8 mouse cellular contexts compared by ENCODE assay signal in the genomic region with DNA sequence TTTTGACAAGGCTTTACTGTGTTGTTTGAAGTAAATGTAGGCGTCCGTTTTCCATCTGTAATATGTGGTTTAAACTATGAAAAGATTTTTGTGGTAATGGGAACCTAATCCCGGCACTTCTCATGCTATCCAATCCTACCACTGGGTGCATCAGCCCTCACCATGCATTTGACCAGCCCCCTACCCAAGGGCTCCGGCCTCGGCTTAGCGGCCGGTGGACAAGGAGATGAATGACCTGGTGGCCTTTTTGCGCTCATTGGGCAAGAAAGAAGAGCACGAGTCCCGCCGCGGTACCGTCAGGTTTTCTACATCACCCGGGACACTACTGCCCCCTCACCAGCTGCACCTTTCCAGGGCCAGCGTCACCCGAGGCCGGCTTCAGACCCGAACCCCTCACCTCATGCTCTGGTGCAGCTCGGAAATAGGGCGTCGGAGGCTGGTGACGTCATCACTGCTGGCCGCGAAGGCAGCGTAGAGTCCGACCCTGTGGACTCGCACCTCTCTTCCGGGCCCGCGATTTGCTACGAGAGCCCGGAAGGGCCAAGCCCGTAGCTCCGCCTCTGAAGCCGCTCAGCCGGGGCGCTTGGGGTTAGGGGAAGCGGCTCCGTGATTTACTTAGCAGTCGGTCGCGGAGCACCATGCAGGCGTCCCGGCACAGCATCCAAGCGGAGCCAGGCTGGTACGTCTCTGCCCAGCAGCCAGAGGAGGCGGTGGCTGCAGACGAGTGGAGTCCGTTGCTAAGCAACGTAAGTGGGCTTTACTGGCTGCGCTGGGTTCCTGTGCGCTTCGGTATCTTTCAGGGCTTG. TPM values are rescaled to one million over a fixed set of nuclear protein-coding genes. Genes with fewer than 3 reads are reported as not detected.
DNase-seq lines count a peak whose midpoint lies in the region; ATAC-seq and TF ChIP-seq lines count a peak whose summit lies in the region.

TSS of gene Trmt5 (minus strand) at position 424 of the 806 bp plus-strand sequence.
TSS of gene Slc38a6 (plus strand) at position 493 of the 806 bp plus-strand sequence.

- peak within 1 kb of the TSS; percentile 95 for H3K4me2 ChIP-seq in CH12.LX (ENCODE audit: insufficient read depth, low read depth, poor library complexity, severe bottlenecking)
- peak within 1 kb of the TSS; percentile 66 for H3K4me2 ChIP-seq in forebrain, embryonic 12.5 days
- peak within 1 kb of the TSS; percentile 88 for H3K4me2 ChIP-seq in liver, postnatal 0 days (ENCODE audit: low read depth, low read length)
- peak within 1 kb of the TSS; percentile 66 for H3K4me2 ChIP-seq in neural tube, embryonic 14.5 days (ENCODE audit: low read depth, low read length)

- ATAC-seq in forebrain, embryonic 12.5 days (ENCODE audit: low FRiP score) = peak; percentile 98
- ATAC-seq in liver, postnatal 0 days = peak; percentile 98
- ATAC-seq in neural tube, embryonic 14.5 days (ENCODE audit: low read depth) = peak; percentile 98

- H3K27me3 ChIP-seq in CH12.LX (replicated peaks) = no peaks in the 10 kb centered on the region
- H3K27me3 ChIP-seq in forebrain, embryonic 12.5 days = no peaks in the 10 kb centered on the region
- no peaks in the 10 kb centered on the region for H3K27me3 ChIP-seq in liver, postnatal 0 days (ENCODE audit: insufficient read depth, low read length)
- H3K27me3 ChIP-seq in neural tube, embryonic 14.5 days (ENCODE audit: control insufficient read depth, insufficient read depth, low read length) = no peaks in the 10 kb centered on the region

- peak within 1 kb of the TSS; percentile 22; the same call in 1 of the 2 replicates for H3K27ac ChIP-seq in CH12.LX (ENCODE audit: insufficient read depth, low read depth)
- peak within 1 kb of the TSS; percentile 76 for H3K27ac ChIP-seq in forebrain, embryonic 12.5 days
- peak within 1 kb of the TSS; percentile 70 for H3K27ac ChIP-seq in liver, postnatal 0 days (ENCODE audit: low read depth)
- H3K27ac ChIP-seq in neural tube, embryonic 14.5 days (ENCODE audit: low read depth, low read length) = peak within 1 kb of the TSS; percentile 79

- DNase-seq in CH12.LX (ENCODE audit: extremely low read depth) = peak; percentile 95
- DNase-seq in c-Kit-positive CD71-positive TER-119-negative erythroid progenitor cells, embryonic 14.5 days (ENCODE audit: low read depth) = peak; percentile 86
- peak; percentile 95 for DNase-seq in heart, postnatal 10 days
- DNase-seq in large intestine, adult 2 months (ENCODE audit: low read depth, low spot score) = peak; percentile 79
- DNase-seq in liver, postnatal 0 days = peak; percentile 93
- peak; percentile 93 for DNase-seq in testis, postnatal 10 days (ENCODE audit: low spot score)

- peak; percentile 80; the same call in 1 of the 2 replicates for TF ChIP-seq POLR2A in CH12.LX (IDR thresholded peaks at IDR 0.05; ENCODE audit: low read depth, low read length)

- TF ChIP-seq RAD21 in CH12.LX (IDR thresholded peaks at IDR 0.05; ENCODE audit: low read depth, low read length) = no peak; the same call in 1 of the 2 replicates

- H3K4me3 ChIP-seq in CH12.LX (replicated peaks in 1 of 3; ENCODE audit: low read depth in 2 of 3, low read length in 2 of 3, poor library complexity in 1 of 3) = peak within 1 kb of the TSS; percentile 67 to 92 (median 73)
- peak within 1 kb of the TSS; percentile 74 for H3K4me3 ChIP-seq in forebrain, embryonic 12.5 days (replicated peaks)
- peak within 1 kb of the TSS; percentile 83 for H3K4me3 ChIP-seq in liver, postnatal 0 days (ENCODE audit: low read depth, low read length)
- H3K4me3 ChIP-seq in neural tube, embryonic 14.5 days (ENCODE audit: low read depth, low read length) = peak within 1 kb of the TSS; percentile 70

- peak within 1 kb of the TSS; percentile 92 for H3K9ac ChIP-seq in CH12.LX (ENCODE audit: insufficient read depth, low read depth)
- H3K9ac ChIP-seq in forebrain, embryonic 12.5 days = peak within 1 kb of the TSS; percentile 77
- H3K9ac ChIP-seq in liver, postnatal 0 days (replicated peaks) = peak within 1 kb of the TSS; percentile 81
- peak within 1 kb of the TSS; percentile 76 for H3K9ac ChIP-seq in neural tube, embryonic 14.5 days (replicated peaks; ENCODE audit: low read depth, low read length)

- WGBS in forebrain, embryonic 12.5 days = under 1% methylated on average over 53 of the region's 53 CpGs
- WGBS in large intestine, adult 2 months = under 1% methylated on average over 53 of the region's 53 CpGs
- under 1% methylated on average over 53 of the region's 53 CpGs for WGBS in liver, postnatal 0 days (ENCODE audit: insufficient replicate concordance)
- 1% methylated on average over 53 of the region's 53 CpGs for WGBS in neural tube, embryonic 14.5 days

- no peaks in the 10 kb centered on the region for H3K9me3 ChIP-seq in CH12.LX (replicated peaks; ENCODE audit: low read length)
- H3K9me3 ChIP-seq in forebrain, embryonic 12.5 days = no peaks in the 10 kb centered on the region
- H3K9me3 ChIP-seq in liver, postnatal 0 days (ENCODE audit: low read length) = no peaks in the 10 kb centered on the region
- no peaks in the 10 kb centered on the region for H3K9me3 ChIP-seq in neural tube, embryonic 14.5 days (ENCODE audit: control insufficient read depth, low read length)

- peaks cover 9 to 52% of the 10 kb centered on the region in 2 experiments for H3K36me3 ChIP-seq in CH12.LX (replicated peaks in 1 of 2; ENCODE audit: control insufficient read depth in 1 of 2, insufficient read depth in 1 of 2, low read length in 1 of 2)
- H3K36me3 ChIP-seq in forebrain, embryonic 12.5 days (replicated peaks) = peaks cover 9% of the 10 kb centered on the region
- H3K36me3 ChIP-seq in liver, postnatal 0 days (replicated peaks; ENCODE audit: insufficient read depth, low read length) = no peaks in the 10 kb centered on the region
- H3K36me3 ChIP-seq in neural tube, embryonic 14.5 days (ENCODE audit: control insufficient read depth, insufficient read depth, low read length) = peaks cover 5% of the 10 kb centered on the region

- dilution Hi-C loops in CH12.LX (cut with MboI; ENCODE audit: extremely low pct_ligation_motif_present, extremely low pct_unique_long_range_greater_than_20kb, low sequenced_read_pairs) = no loop called here

- intact Hi-C loops in heart, postnatal 10 days (cut with DNase I) = loop anchor here (5.0 kb wide), 4 partner anchors 41 to 239 kb away; no protein-coding TSS in a partner anchor

- no peak for TF ChIP-seq EP300 in CH12.LX (IDR thresholded peaks at IDR 0.05; ENCODE audit: low read length)
- no peak for TF ChIP-seq EP300 in liver, postnatal 0 days (IDR thresholded peaks at IDR 0.05; ENCODE audit: low read depth)

- no peak for TF ChIP-seq CTCF in CH12.LX (conservative IDR thresholded peaks at IDR 0.05 in 1 of 2, IDR thresholded peaks at IDR 0.05 in 1 of 2; ENCODE audit: low read depth in 2 of 2, low read length in 2 of 2)
- TF ChIP-seq CTCF in liver, postnatal 0 days (IDR thresholded peaks at IDR 0.05; ENCODE audit: low read depth) = no peak

- H3K79me2 ChIP-seq in CH12.LX (replicated peaks; ENCODE audit: control insufficient read depth, extremely low read depth, insufficient read depth, poor library complexity, severe bottlenecking) = peaks cover 32% of the 10 kb centered on the region

- in situ Hi-C loops in CH12.LX (cut with MboI; ENCODE audit: low pct_ligation_motif_present, low pct_unique_long_range_greater_than_20kb, low sequenced_read_pairs) = no loop called here

- peaks cover 4 to 49% of the 10 kb centered on the region in 2 experiments for H3K4me1 ChIP-seq in CH12.LX (ENCODE audit: control insufficient read depth in 1 of 2, insufficient read depth in 2 of 2)
- peaks cover 14% of the 10 kb centered on the region for H3K4me1 ChIP-seq in forebrain, embryonic 12.5 days
- H3K4me1 ChIP-seq in liver, postnatal 0 days (ENCODE audit: insufficient read depth) = peaks cover 12% of the 10 kb centered on the region
- H3K4me1 ChIP-seq in neural tube, embryonic 14.5 days (ENCODE audit: control insufficient read depth, insufficient read depth, low read length) = peaks cover 5% of the 10 kb centered on the region; the same call in 1 of the 2 replicates

TF ChIP-seq in CH12.LX, 34 proteins besides CTCF, POLR2A, EP300 and RAD21 (continues in another document):
- TF ChIP-seq PAX5 (IDR thresholded peaks at IDR 0.05; ENCODE audit: low read length) (no peak), KAT2A (IDR thresholded peaks at IDR 0.05; ENCODE audit: insufficient replicate concordance, low read length) (peak; percentile 75; the same call in 1 of the 2 replicates), MYC (IDR thresholded peaks at IDR 0.05; ENCODE audit: low read depth, low read length) (peak; percentile 69; the same call in 1 of the 2 replicates), SIN3A (IDR thresholded peaks at IDR 0.05; ENCODE audit: low read length) (peak; percentile 93), NELFE (IDR thresholded peaks at IDR 0.05; ENCODE audit: low read depth, low read length) (peak; percentile 76), MEF2A (IDR thresholded peaks at IDR 0.05; ENCODE audit: borderline replicate concordance, low read depth, low read length) (peak; percentile 68; the same call in 1 of the 2 replicates), NRF1 (IDR thresholded peaks at IDR 0.05; ENCODE audit: low read depth, low read length) (0 out of 2 replicates have a peak, but pooled peaks have one; percentile 3), TCF12 (IDR thresholded peaks at IDR 0.05; ENCODE audit: low read depth, low read length) (peak; percentile 43; the same call in 1 of the 2 replicates), ZMIZ1 (IDR thresholded peaks at IDR 0.05; ENCODE audit: low read depth, low read length) (0 out of 2 replicates have a peak, but pooled peaks have one; percentile 21)

RNA-seq across cellular contexts. Expression of gene Trmt5, which starts in this region (rescaled TPM):
- total RNA-seq in CH12.LX (2012; rRNA removed) (21.9 and 26.3 TPM in 2 replicates), CH12.LX (2014; rRNA removed) (51.3 and 57.7 TPM in 2 replicates)
- polyA plus RNA-seq in CH12.LX (2012; ENCODE audit: insufficient read length, low read depth) = 40.4 and 40.5 TPM in 2 replicates
- 16.0 and 16.3 TPM in 2 replicates for polyA plus RNA-seq in forebrain, embryonic 12.5 days (2016; fragmentation: Nextera tagmentation; extraction: Ambion mirVana)
- 10 to 100 TPM; 43.0 to 44.7 TPM for total RNA-seq in heart, postnatal 10 days (2021)
- polyA plus RNA-seq in large intestine, adult 2 months (2012; rRNA removed) = 4.6 and 5.0 TPM in 2 replicates
- 4.4 and 4.7 TPM in 2 replicates for polyA plus RNA-seq in liver, postnatal 0 days (2015; fragmentation: Nextera tagmentation; extraction: Ambion mirVana)
- polyA plus RNA-seq in neural tube, embryonic 14.5 days (2014; fragmentation: Nextera tagmentation; extraction: Ambion mirVana) = 14.9 and 16.9 TPM in 2 replicates

RNA-seq across cellular contexts. Expression of gene Slc38a6, which starts in this region (rescaled TPM):
- 10.2 and 10.3 TPM in 2 replicates for total RNA-seq in CH12.LX (2012; rRNA removed)
- total RNA-seq in CH12.LX (2014; rRNA removed) = 13.6 and 15.4 TPM in 2 replicates
- 6.9 and 7.0 TPM in 2 replicates for polyA plus RNA-seq in CH12.LX (2012; ENCODE audit: insufficient read length, low read depth)
- 8.9 and 11.8 TPM in 2 replicates for polyA plus RNA-seq in forebrain, embryonic 12.5 days (2016; fragmentation: Nextera tagmentation; extraction: Ambion mirVana)
- total RNA-seq in heart, postnatal 10 days (2021) = 1 to 10 TPM; 6.0 to 6.8 TPM
- 4.2 and 13.1 TPM in 2 replicates for polyA plus RNA-seq in large intestine, adult 2 months (2012; rRNA removed)
- polyA plus RNA-seq in liver, postnatal 0 days (2015; fragmentation: Nextera tagmentation; extraction: Ambion mirVana) = 2.6 and 4.4 TPM in 2 replicates
- polyA plus RNA-seq in neural tube, embryonic 14.5 days (2014; fragmentation: Nextera tagmentation; extraction: Ambion mirVana) = 11.0 and 20.7 TPM in 2 replicates

Comparison
In these comparisons a context has a peak if more than half of its experiments do, and no peak if none do; other contexts are left out.
1. Peak in every context shown above with its lines: DNase-seq, ATAC-seq, H3K4me3 ChIP-seq and H3K27ac ChIP-seq.
2. H3K27ac ChIP-seq: peak in every context shown above with its lines; median percentile 79 in neural tube, embryonic 14.5 days; 76 in forebrain, embryonic 12.5 days; 70 in liver, postnatal 0 days; 22 in CH12.LX.